29 mouse cellular contexts compared by ENCODE assay signal in the genomic region with DNA sequence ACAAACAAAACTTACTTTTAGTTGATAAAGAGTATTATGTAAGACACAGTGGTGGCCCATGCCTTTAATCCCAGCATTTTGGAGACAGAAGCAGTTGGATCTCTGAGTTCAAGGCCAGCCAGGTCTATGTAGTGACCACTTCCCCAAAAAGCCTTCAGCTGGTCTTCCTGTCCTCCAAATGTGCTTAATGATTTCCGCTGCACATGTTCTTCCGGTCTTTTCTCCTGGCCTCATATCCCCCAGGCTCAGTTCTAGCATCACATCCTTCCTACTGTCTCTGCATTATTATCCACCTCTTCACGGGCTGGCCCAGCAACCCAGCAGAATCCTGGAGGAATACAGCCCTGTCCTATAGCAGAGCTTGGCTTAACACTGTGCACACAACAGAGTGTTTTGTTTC. TPM values are rescaled to one million over a fixed set of nuclear protein-coding genes. Genes with fewer than 3 reads are reported as not detected.
"Had no signal": no experiment of that assay in that cellular context is flagged by ENCODE, and none has a peak within 500 bp of the region (broad histone marks: within the 10 kb centered on the region; RNA-seq: fewer than 3 reads in every experiment).

No protein-coding gene starts in this region.

- ATAC-seq: liver, postnatal 0 days; lung, postnatal 0 days; midbrain, embryonic 13.5 days; midbrain, embryonic 16.5 days had no signal

- H3K27ac ChIP-seq: kidney, embryonic 15.5 days; limb, embryonic 12.5 days; limb, embryonic 15.5 days; liver, embryonic 14.5 days; midbrain, embryonic 10.5 days; midbrain, embryonic 13.5 days; neural tube, embryonic 13.5 days had no signal

- DNase-seq: kidney, adult 2 months; kidney, postnatal 10 days; kidney, postnatal 4 days; left cerebral cortex, postnatal 4 days; liver, postnatal 0 days; lung, embryonic 14.5 days; lung, postnatal 36 days; retina, postnatal 1 day; right cerebral cortex, postnatal 25 days; spleen, adult 18-20 months; thymus, postnatal 25 days had no signal

- H3K4me3 ChIP-seq: kidney, embryonic 15.5 days; limb, embryonic 12.5 days; limb, embryonic 15.5 days; megakaryocyte, embryonic 14.5 days; midbrain, embryonic 10.5 days; midbrain, embryonic 13.5 days; myocyte; neural tube, embryonic 13.5 days; stomach, embryonic 15.5 days had no signal

RNA-seq across cellular contexts. Expression of a gene that starts 33.3 kb away (rescaled TPM):
- total RNA-seq: layer of hippocampus, adult 18-20 months; layer of hippocampus, postnatal 14 days; left cerebral cortex, adult 8-10 months; left cerebral cortex, postnatal 14 days; left cerebral cortex, postnatal 4 days; monocyte, adult 5-6 weeks; neutrophil, adult 5-6 weeks had no signal
